In the genomic region with DNA sequence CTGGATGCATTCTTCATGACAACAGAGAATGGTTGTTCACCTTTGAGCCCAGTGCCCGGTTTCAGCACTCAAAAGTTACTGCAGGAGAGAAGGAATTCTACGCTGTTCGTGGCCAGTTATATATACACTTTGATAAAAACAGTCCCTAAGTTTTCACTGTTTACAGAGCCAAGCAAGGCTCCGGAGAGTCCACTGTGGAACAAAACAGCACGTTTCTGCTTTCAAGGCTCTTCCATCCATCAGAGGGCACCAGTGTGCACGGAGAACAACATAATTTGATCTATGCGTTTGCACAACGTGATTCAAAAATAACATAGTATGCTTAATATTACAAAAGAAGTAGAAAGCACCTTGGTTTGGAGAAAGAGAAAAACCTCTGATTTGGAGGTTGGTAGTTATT, we compare ENCODE assay signal across 10 mouse cellular contexts.
DNase-seq lines count a peak whose midpoint lies in the region; ATAC-seq and TF ChIP-seq lines count a peak whose summit lies in the region.
"Had no signal": no experiment of that assay in that cellular context is flagged by ENCODE, and none has a peak within 500 bp of the region (broad histone marks: within the 10 kb centered on the region; RNA-seq: fewer than 3 reads in every experiment).

No protein-coding gene starts in this region.

- WGBS in heart, postnatal 0 days, result 37% methylated on average over 8 of the region's 8 CpGs

- H3K36me3 ChIP-seq in heart, postnatal 0 days (replicated peaks; ENCODE audit: control insufficient read depth, insufficient read depth, low read length), result no peaks in the 10 kb centered on the region
- H3K36me3 ChIP-seq: forebrain, embryonic 10.5 days had no signal

- ATAC-seq in heart, postnatal 0 days (ENCODE audit: insufficient read depth, low read depth), result no peak
- ATAC-seq in activated CD4-positive, CD25-positive, alpha-beta regulatory T cell, adult 4 months, result no peak
- ATAC-seq in erythroid progenitor cell, adult 5-6 weeks (replicated peaks; ENCODE audit: low FRiP score, poor library complexity, severe bottlenecking), result no peak

- H3K4me1 ChIP-seq in heart, postnatal 0 days (ENCODE audit: control insufficient read depth, insufficient read depth), result no peaks in the 10 kb centered on the region
- H3K4me1 ChIP-seq: forebrain, embryonic 10.5 days had no signal

- no peak overlapping the region for H3K4me3 ChIP-seq in heart, postnatal 0 days (ENCODE audit: low read depth, low read length)
- H3K4me3 ChIP-seq: forebrain, embryonic 10.5 days had no signal

- H3K9me3 ChIP-seq in heart, postnatal 0 days (replicated peaks; ENCODE audit: control insufficient read depth, low read length), result no peaks in the 10 kb centered on the region
- H3K9me3 ChIP-seq: forebrain, embryonic 10.5 days had no signal

- H3K27ac ChIP-seq in heart, postnatal 0 days (ENCODE audit: low read depth), result no peak overlapping the region
- H3K27ac ChIP-seq: forebrain, embryonic 10.5 days had no signal

- TF ChIP-seq EP300 in heart, postnatal 0 days (IDR thresholded peaks at IDR 0.05; ENCODE audit: low read depth), result no peak

- no peak for TF ChIP-seq POLR2A in brain, embryonic 14.5 days (IDR thresholded peaks at IDR 0.05; ENCODE audit: borderline replicate concordance, extremely low read depth, insufficient read depth, insufficient read length, poor library complexity, severe bottlenecking)

- no peaks in the 10 kb centered on the region for H3K27me3 ChIP-seq in heart, postnatal 0 days (ENCODE audit: control insufficient read depth, insufficient read depth, low read length)

- TF ChIP-seq CTCF in heart, postnatal 0 days (IDR thresholded peaks at IDR 0.05; ENCODE audit: low read depth), result peak; percentile 47
- TF ChIP-seq CTCF in brain, embryonic 14.5 days (IDR thresholded peaks at IDR 0.05; ENCODE audit: borderline replicate concordance, extremely low read depth, insufficient read depth, insufficient read length), result no peak; the same call in 1 of the 2 replicates

- DNase-seq in heart, postnatal 0 days (ENCODE audit: low spot score), result no peak
- no peak for DNase-seq in heart, adult 18-20 months
- peak; percentile 19 for DNase-seq in lung, postnatal 10 days
- no peak for DNase-seq in lung, adult 18-20 months
- peak; percentile 29 for DNase-seq in brain, embryonic 14.5 days (ENCODE audit: low read depth)
- DNase-seq in lung, postnatal 36 days, result peak; percentile 42
- DNase-seq: thymus, adult 18-20 months had no signal

- no peak overlapping the region for H3K9ac ChIP-seq in heart, postnatal 0 days (replicated peaks; ENCODE audit: low read depth, low read length)

- no peak overlapping the region for H3K4me2 ChIP-seq in heart, postnatal 0 days (ENCODE audit: low read depth, low read length)

Comparison
In these comparisons a context has a peak if more than half of its experiments do, and no peak if none do; other contexts are left out.
1. DNase-seq: peak in lung, postnatal 10 days (single experiment), brain, embryonic 14.5 days (single experiment) and lung, postnatal 36 days (single experiment); none in heart, postnatal 0 days (single experiment), heart, adult 18-20 months (0 of 2) and lung, adult 18-20 months (0 of 2).